Mouse (Mus musculus): ENCODE measurements around the gene Pimreg.

- TF ChIP-seq POLR2A (IDR thresholded peaks at IDR 0.05; ENCODE audit: low read depth, low read length) = no peak
- TF ChIP-seq CTCF (IDR thresholded peaks at IDR 0.05; ENCODE audit: extremely low read depth, insufficient read length, insufficient replicate concordance, low read depth, low read length) = no peak
Measured at GRCm38 (mm10) chr11:72061093-72061620, 19.3 kb downstream of the Pimreg start.
